Mouse (Mus musculus) heart, adult 2 months (tissue): Measurements from ENCODE around the gene Gm26602.

ENCODE experiments used
- CTCF ChIP-seq: fragments of 200-600 bp; IDR thresholded peaks from 2 replicates; pipeline ENCODE4 v1.8.1; 2022; ENCODE audit warnings: antibody characterized with exemption, mild to moderate bottlenecking, moderate library complexity
- EP300 ChIP-seq: fragments of 200-500 bp; IDR thresholded peaks from 2 replicates; pipeline ENCODE4 v1.6.1; 2011; ENCODE audit warnings: low read depth, low read length, control low read depth; ENCODE audit not compliant: insufficient read depth

GRCm38 (mm10) chr10:79936284-79936910 is 25.7 kb downstream of the Gm26602 start:
- TF ChIP-seq CTCF: no peak
- TF ChIP-seq EP300: no peak
